Mouse (Mus musculus): Measurements from ENCODE around the gene Gm20425.

Gm20425 gene

DNA sequence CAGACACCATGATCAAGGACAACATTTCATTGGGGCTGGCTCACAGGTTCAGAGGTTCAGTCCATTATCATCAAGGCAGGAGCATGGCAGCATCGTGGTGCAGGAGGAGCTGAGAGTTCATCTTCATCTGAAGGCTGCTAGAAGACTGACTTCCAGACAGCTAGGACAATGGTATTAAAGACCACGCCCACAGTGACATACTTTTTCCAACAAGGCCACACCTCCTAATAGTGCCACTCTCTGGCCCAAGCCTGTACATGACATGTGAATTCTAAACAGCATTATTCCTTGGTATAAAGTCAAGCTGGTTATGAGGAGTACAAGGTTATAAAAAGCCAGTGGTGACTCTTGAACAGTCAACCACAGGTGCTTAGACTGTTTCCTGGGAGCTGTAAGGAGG is 75.5 kb downstream of the Gm20425 start:
- no peak for DNase-seq (ENCODE audit: inconsistent ontology term)

DNA sequence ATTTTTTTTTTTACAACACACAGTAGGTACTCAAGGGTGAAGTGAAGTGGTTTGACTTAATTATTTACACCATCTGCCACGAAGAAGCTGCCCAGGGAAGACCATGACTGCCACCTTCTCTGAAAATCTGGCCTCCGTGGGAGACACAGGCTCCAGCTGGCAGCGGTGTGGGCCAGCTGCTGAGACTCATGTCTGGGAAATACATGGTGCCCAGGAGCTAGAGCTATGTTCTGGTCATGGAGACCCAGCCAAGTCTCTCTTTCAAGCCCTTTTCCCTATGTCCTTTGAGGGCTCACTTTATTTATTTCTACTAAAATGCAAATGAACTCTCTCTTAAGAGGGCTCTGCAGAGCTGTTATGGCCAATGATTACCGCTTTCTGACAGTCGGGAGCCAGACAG is 76.8 kb downstream of the Gm20425 start:
- DNase-seq (ENCODE audit: inconsistent ontology term) = no peak

DNA sequence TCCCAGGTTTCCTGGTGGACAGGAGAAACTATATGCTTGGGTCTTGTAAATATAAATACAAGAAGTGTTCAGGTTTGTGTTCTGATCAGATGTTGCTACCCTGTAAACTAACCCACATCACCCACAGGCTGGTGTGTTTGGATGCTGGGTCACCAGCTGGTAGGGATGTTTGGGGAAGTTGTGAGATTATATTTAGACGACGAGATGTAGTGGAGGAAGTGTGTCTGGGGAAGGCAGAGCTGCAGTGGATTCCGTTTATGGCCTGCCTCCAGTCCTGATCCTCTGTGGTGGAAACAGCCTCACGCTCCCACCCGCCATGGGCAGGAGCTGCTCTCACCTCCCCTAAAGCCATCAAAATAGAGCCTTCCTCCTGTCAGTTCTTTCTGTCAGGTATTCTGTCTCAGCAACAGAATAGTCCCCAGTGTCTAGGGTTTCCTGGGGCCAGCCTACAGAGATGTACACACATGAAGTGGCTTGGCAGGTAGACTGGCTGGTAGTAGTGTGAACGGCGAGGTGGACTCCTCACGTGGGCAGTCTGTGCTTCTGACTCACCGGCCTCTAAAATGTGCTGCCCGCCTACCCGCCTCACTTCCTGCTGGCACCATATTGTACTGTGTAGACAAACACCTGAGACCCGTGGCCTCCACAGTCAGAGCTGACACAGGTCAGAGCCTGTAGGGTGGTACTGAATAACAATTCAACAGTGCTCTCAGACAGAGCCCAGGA is 80.9 kb downstream of the Gm20425 start:
- no peak for DNase-seq (ENCODE audit: inconsistent ontology term)

DNA sequence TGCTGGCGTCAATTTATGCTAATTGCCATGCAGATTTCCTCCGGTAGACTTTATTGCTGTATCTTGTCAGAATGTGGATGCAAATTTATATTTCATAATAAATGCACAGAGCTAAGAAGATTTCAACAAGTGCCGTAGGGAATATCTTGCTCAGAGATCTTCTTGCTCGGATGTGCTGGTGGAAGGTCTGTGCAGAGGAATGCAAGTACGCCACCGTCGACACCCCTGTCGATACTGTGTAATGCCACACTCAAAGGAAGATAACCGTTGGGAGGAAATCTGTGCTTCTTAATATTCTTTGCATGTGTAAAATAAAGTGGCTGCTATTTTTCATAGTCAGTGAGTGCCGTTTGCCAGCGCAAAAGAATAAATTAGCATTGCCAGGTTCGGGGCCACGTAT is 83.0 kb downstream of the Gm20425 start:
- DNase-seq (ENCODE audit: inconsistent ontology term) = no peak

DNA sequence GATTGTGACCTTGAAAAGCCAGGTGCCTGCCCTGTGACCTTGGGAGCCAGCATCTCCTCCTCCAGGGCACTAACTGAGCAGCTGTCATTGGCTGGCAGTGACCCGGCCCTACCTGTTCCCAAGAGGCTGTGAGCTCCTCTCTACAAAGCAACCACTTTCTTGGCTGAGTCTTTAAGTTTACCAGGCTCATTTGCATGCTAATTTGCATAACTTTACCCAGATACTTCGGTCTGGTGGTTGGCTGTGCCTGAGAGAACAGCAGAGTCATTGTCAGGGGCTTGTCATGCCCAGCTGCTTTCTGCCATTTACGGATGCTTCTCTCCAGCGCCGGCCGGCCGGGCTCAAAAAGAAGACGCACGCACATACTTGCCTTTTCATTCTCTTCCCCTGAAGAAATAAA is 83.4 kb downstream of the Gm20425 start:
- peak; percentile 64 for DNase-seq (ENCODE audit: inconsistent ontology term)

DNA sequence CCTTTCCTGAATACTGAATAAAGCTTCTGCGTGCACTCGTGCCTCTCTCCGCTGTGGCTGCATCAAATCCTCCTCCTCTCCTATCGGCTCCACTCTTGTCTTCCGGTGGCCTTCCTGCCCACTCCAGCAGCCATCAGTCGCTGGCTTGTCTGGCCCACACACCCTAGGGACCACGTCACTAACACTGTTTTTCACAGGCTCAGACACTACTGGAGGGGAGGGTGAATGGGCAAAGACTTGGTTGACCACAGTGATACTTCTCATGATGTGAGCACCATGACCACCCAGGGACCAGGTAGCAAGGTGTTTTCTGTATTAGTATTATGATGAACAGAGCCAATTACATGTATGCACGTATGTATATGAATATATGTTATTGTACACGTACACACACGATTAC is 83.8 kb downstream of the Gm20425 start:
- DNase-seq (ENCODE audit: inconsistent ontology term) = no peak

DNA sequence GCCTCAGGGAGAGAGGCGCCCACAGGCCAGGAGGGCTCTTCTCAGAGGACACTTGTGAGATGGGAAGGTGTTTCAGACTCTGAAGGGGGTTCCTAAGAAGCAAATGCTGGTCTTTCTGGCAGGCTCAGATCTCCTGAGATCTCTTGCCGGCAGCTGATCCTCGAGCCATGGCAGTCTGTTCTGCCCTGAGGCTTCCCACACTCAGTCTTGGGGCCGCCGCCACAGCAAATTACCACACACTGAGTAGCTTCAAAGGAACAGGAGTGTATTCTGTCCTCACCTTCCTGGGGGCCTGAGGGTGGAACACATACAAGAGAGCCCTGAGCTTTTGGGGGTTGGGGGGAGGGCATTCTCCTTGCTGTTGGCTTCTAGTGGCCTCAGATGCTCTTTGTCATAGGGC is 84.8 kb downstream of the Gm20425 start:
- no peak for DNase-seq (ENCODE audit: inconsistent ontology term)

DNA sequence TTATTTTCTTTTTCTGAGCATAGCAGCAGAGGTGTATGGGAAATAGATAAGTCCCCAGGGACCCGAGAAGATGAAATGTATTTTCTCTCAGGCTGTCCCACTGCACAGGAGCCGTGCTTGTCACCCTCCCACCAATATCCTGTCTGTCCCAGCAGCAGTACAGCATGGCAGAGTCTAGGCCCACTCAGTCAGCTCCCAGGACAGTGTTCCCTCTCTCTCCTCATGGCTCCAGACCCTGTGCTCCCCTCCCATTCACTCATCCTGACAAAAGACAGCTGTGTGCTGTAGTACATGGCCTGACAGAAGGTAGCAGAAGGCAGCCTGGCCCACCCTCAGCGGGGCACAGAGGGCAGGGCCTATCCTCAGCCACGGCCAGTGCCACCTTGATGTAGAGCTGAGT is 86.2 kb downstream of the Gm20425 start:
- DNase-seq (ENCODE audit: inconsistent ontology term) = no peak

DNA sequence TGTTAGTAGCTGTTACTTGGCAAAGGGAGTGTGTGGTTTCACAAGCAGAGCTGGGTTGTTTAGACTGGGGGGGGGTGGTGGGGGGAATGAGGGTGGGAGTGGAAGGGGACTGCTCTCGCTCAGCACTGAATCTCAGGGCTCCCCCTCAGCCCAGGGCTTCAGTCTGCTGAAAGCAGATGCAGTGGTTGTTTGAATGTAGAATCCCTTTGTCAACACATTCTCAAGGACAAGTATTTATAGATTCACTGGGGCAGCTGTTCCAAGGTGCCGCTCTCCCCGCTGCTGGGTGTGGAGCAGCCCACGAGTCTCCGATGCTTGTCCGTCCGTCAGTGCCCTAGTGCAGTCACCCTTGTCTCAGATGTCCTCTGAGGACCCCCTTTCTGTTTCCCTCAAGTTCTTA is 88.8 kb downstream of the Gm20425 start:
- DNase-seq (ENCODE audit: inconsistent ontology term) = no peak

DNA sequence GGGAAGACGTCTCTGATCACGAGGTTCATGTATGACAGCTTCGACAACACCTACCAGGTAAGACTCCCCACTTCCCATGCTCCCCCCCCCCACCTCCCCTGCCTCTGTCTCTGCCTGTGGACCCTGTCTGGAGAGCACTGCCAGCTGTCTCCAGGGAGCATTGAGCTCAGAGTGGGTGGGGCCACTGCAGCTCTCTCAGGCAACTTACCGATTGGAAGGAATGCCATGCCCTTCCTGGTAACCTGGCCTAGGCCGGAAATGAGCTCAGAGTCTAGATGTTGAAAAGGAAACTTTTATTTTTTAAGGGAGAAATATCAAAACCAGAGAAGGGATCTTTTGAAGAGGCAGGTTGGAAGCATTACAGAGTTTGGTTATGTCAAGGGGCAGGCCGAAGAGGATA is 89.7 kb downstream of the Gm20425 start:
- DNase-seq (ENCODE audit: inconsistent ontology term) = no peak
